Mouse (Mus musculus) liver, adult 10 weeks (tissue): ENCODE data around the gene Alox12e. TPM values are rescaled to one million over a fixed set of nuclear protein-coding genes. Genes with fewer than 3 reads are reported as not detected.

Experiments used
- polyA plus RNA-seq: library from polyadenylated mRNA; stranded (reverse); fragments of 350-450 nt; fragmentation: Illumina TruSeq; extraction: RNeasy Lipid Tissue Mini Kit (QIAGEN cat#74804); gene quantifications from one replicate; pipeline ENCODE4 v1.2.3, GENCODE M21; 2014; ENCODE audit warnings: low read depth, low replicate concordance

Gene Alox12e
- not detected for polyA plus RNA-seq

GRCm38 (mm10) chr11:70322528-70322927 lies at the start of gene Alox12e:
Alox12e (minus strand) TSS chr11:70322628.

DNA sequence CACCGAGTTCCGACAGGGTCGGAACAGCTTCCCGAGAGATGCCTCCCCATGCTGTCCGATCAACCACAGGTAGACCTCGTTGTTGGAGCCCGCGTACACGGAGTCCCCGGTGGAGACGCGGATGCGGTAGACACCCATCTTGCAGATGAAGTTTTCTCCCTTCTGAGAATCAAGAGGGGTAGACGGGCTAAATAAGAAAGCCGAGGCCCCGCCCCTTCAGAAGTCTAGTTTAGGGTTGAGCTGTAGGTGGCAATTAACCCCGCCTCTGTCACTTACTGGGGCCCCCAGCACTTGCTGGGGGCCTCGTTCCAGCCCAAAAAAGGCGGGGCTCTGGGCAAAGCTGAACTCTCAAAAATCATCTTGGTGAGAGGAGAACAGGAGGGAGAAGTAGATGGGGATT lies 29.4 kb upstream of the Alox12e start, which contains the start of gene Alox15:
Gene Alox15 (minus strand): TSS at position 164 of the 400 bp plus-strand sequence.

Other genes starting within 250 kb of the Alox12e start
- gene Asgr2, start 230.0 kb downstream of the Alox12e start, polyA plus RNA-seq: 93.1 TPM
- 0.24 TPM for gene Mgl2, start 192.3 kb downstream of the Alox12e start, polyA plus RNA-seq
- 0.37 TPM for gene Clec10a, start 166.4 kb downstream of the Alox12e start, polyA plus RNA-seq
- gene Slc16a11, start 109.9 kb downstream of the Alox12e start, polyA plus RNA-seq: 0.61 TPM
- gene Slc16a13, start 101.6 kb downstream of the Alox12e start, polyA plus RNA-seq: 0.53 TPM
- 1.5 TPM for gene Bcl6b, start 92.8 kb downstream of the Alox12e start, polyA plus RNA-seq
- gene 0610010K14Rik, start 84.7 kb downstream of the Alox12e start, polyA plus RNA-seq: 2.0 TPM
- gene Gm21988, start 82.8 kb downstream of the Alox12e start, polyA plus RNA-seq: 1.0 TPM
- gene Rnasek, start 82.8 kb downstream of the Alox12e start, polyA plus RNA-seq: 21.2 TPM
- gene Alox12, start 67.3 kb downstream of the Alox12e start, polyA plus RNA-seq: 0.37 TPM
- gene Alox15, start 29.4 kb upstream of the Alox12e start, polyA plus RNA-seq: not detected
- gene Pelp1, start 87.4 kb upstream of the Alox12e start, polyA plus RNA-seq: 1.6 TPM
- 1.6 TPM for gene Arrb2, start 110.0 kb upstream of the Alox12e start, polyA plus RNA-seq
- 4.3 TPM for gene Med11, start 129.3 kb upstream of the Alox12e start, polyA plus RNA-seq
- gene Zmynd15, start 136.8 kb upstream of the Alox12e start, polyA plus RNA-seq: 0.82 TPM
- 4.2 TPM for gene Cxcl16, start 137.4 kb upstream of the Alox12e start, polyA plus RNA-seq
- not detected for gene Tm4sf5, start 182.6 kb upstream of the Alox12e start, polyA plus RNA-seq
- gene Vmo1, start 192.0 kb upstream of the Alox12e start, polyA plus RNA-seq: 0.93 TPM
- gene Gltpd2, start 196.6 kb upstream of the Alox12e start, polyA plus RNA-seq: 3.8 TPM
- gene Psmb6, start 202.7 kb upstream of the Alox12e start, polyA plus RNA-seq: 26.5 TPM
- not detected for gene Gm40193, start 210.3 kb upstream of the Alox12e start, polyA plus RNA-seq
- 1.1 TPM for gene Pld2, start 217.4 kb upstream of the Alox12e start, polyA plus RNA-seq
- gene Mink1, start 240.3 kb upstream of the Alox12e start, polyA plus RNA-seq: 3.7 TPM